Mouse (Mus musculus) neural tube, embryonic 11.5 days (tissue): ENCODE results near the gene Foxp1. TPM values are rescaled to one million over a fixed set of nuclear protein-coding genes. Genes with fewer than 3 reads are reported as not detected.

Source experiments
- ATAC-seq: fragments of 200-750 bp; cut with Nextera tagmentation; 2 replicates; pipeline ENCODE4 v1.8.0; 2017; ENCODE audit warnings: moderate number of reproducible peaks, mild to moderate bottlenecking, moderate TSS enrichment, moderate library complexity; ENCODE audit not compliant: insufficient read depth, low FRiP score, low TSS enrichment
- DNase-seq: peaks from one replicate; pipeline ENCODE4 v3.0.0-alpha.2; 2015; ENCODE audit warnings: low spot score
- H3K27ac ChIP-seq: fragments of 300-500 bp; sonication (generic); 2 replicates; pipeline ENCODE4 v1.5.1; 2014; ENCODE audit warnings: low read depth, mild to moderate bottlenecking, low read length
- H3K27me3 ChIP-seq: fragments of 300-500 bp; sonication (generic); 2 replicates; pipeline ENCODE4 v1.6.1; 2014; ENCODE audit warnings: mild to moderate bottlenecking, low read length, mixed read lengths; ENCODE audit not compliant: control insufficient read depth, insufficient read depth
- H3K36me3 ChIP-seq: fragments of 300-500 bp; sonication (generic); 2 replicates; pipeline ENCODE4 v1.6.1; 2014; ENCODE audit warnings: mild to moderate bottlenecking, low read length, moderate library complexity, mixed read lengths; ENCODE audit not compliant: control insufficient read depth, insufficient read depth
- H3K4me1 ChIP-seq: fragments of 300-500 bp; sonication (generic); 2 replicates; pipeline ENCODE4 v1.6.1; 2014; ENCODE audit warnings: low read length, mixed read lengths; ENCODE audit not compliant: control insufficient read depth, insufficient read depth
- H3K4me2 ChIP-seq: fragments of 300-500 bp; sonication (generic); 2 replicates; pipeline ENCODE4 v1.6.1; 2014; ENCODE audit warnings: low read depth, mild to moderate bottlenecking, moderate library complexity
- H3K4me3 ChIP-seq: fragments of 300-500 bp; sonication (generic); 2 replicates; pipeline ENCODE4 v1.5.1; 2014; ENCODE audit warnings: low read depth, low read length
- H3K9ac ChIP-seq: fragments of 300-500 bp; sonication (generic); 2 replicates; pipeline ENCODE4 v1.6.1; 2014; ENCODE audit warnings: mild to moderate bottlenecking, low read length
- H3K9me3 ChIP-seq: fragments of 300-500 bp; sonication (generic); 2 replicates; pipeline ENCODE4 v1.6.1; 2016; ENCODE audit warnings: low read length; ENCODE audit not compliant: control insufficient read depth
- WGBS: fragments of 180-500 bp; shearing (Covaris S2); extraction: QIAGEN DNeasy Blood & Tissue Kit; methylation state at CpG from one replicate; pipeline ENCODE4 v1.1.7; 2014; 5-methylcytosine and 5-hydroxymethylcytosine counted together
- polyA plus RNA-seq: library from polyadenylated mRNA; unstranded; fragments of >200 nt; fragmentation: Nextera tagmentation; extraction: Ambion mirVana; gene quantifications from 2 replicates; pipeline ENCODE4 v1.2.1, GENCODE M21; 2014

Foxp1 gene
- polyA plus RNA-seq, 1 experiment from 2014 or later, result 116 TPM

GRCm38 (mm10) chr6:99189967-99190366 lies 332.6 kb downstream of the Foxp1 start:
- H3K9ac ChIP-seq, result no peak overlapping the region
- no peaks in the 10 kb centered on the region for H3K36me3 ChIP-seq
- DNase-seq (no peak), ATAC-seq (peak; percentile 76)
- 47% methylated on average over 8 of the region's 8 CpGs for WGBS
- H3K4me3 ChIP-seq, result no peak overlapping the region
- H3K4me1 ChIP-seq, result peaks cover 7% of the 10 kb centered on the region; the same call in 1 of the 2 replicates
- no peaks in the 10 kb centered on the region for H3K27me3 ChIP-seq
- no peaks in the 10 kb centered on the region for H3K9me3 ChIP-seq
- H3K27ac ChIP-seq, result no peak overlapping the region
- H3K4me2 ChIP-seq, result no peak overlapping the region

- no peaks in the 10 kb centered on the region for H3K9me3 ChIP-seq
- no peaks in the 10 kb centered on the region for H3K27me3 ChIP-seq
- H3K36me3 ChIP-seq, result no peaks in the 10 kb centered on the region
- no peak overlapping the region for H3K4me3 ChIP-seq
- DNase-seq, result no peak
- H3K9ac ChIP-seq, result no peak overlapping the region
- no peak for ATAC-seq
- WGBS, result 61% methylated on average over 4 of the region's 4 CpGs
- H3K4me2 ChIP-seq, result no peak overlapping the region
- peaks cover 7% of the 10 kb centered on the region; the same call in 1 of the 2 replicates for H3K4me1 ChIP-seq
- no peak overlapping the region for H3K27ac ChIP-seq
Measured at GRCm38 (mm10) chr6:99188366-99189216, 333.9 kb downstream of the Foxp1 start.

DNA sequence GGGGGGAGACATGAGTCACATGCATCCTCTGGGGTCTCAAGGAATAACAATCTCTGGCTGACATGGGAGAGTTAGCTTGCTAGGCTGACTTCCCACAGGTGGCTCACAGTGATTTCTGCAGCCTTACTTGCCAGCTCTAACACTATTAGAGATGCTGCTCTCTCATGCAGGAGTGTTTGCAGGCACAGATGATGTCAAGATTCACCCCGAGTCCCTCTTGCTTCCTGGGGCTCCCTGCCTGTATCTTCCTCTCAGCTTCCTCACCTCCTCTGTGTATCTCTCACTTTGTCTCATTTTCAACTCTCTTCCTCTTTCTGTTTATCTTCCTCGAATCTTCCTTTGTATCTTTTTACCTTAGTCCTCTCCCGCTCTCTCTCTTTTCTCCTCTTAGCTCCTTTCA lies 334.6 kb downstream of the Foxp1 start:
- ATAC-seq (no peak), DNase-seq (no peak)
- H3K4me2 ChIP-seq, result no peak overlapping the region
- no peak overlapping the region for H3K9ac ChIP-seq
- no peaks in the 10 kb centered on the region for H3K27me3 ChIP-seq
- 76% methylated on average over 3 of the region's 3 CpGs for WGBS
- no peak overlapping the region for H3K27ac ChIP-seq
- peaks cover 7% of the 10 kb centered on the region; the same call in 1 of the 2 replicates for H3K4me1 ChIP-seq
- no peaks in the 10 kb centered on the region for H3K36me3 ChIP-seq
- H3K9me3 ChIP-seq, result no peaks in the 10 kb centered on the region
- H3K4me3 ChIP-seq, result no peak overlapping the region

DNA sequence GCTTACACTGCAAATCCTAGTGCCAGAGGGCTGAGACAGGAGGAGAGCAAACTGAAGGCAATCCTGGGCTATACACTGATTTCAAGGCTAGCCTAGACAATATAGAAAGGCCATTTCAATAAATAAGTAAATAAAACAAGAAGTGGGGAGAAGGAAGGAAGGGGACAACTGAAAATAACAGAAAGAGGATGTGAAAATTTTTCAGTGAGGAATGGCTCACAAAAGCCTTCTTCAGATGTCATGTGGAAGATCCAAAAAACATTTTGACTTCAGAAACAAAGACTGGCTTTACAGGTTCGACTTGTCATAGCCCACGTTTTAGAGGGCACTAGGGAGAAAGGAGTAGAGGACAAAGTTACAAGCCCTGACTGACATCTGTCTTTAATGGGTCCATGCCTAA lies 335.1 kb downstream of the Foxp1 start:
- Histone ChIP-seq H3K4me3 (no peak overlapping the region), H3K27me3 (no peaks in the 10 kb centered on the region), H3K4me2 (no peak overlapping the region), H3K27ac (no peak overlapping the region), H3K9me3 (no peaks in the 10 kb centered on the region), H3K9ac (no peak overlapping the region), H3K36me3 (no peaks in the 10 kb centered on the region), H3K4me1 (peaks cover 7% of the 10 kb centered on the region; the same call in 1 of the 2 replicates)
- ATAC-seq, result no peak
- WGBS, result 72% methylated on average over 2 of the region's 2 CpGs
- no peak for DNase-seq

DNA sequence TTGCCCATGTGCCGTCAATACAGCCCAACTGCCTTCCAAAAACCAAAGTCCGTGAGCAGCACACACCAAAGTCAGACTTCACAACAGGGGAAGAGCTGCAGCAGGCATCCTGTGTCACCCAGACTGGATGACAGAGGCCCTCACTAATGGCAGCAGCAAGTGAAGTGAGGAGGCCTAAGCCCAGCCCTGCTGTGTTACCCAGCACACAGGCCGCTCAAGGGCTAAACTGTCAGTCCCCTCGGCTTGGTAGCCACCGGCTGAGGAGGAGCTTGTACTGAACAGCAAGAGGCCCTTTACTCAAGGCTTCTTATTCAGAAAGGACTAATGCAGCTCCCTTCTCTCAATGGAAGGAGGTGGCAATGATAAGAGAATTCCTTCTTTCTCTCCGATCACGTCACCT lies 336.0 kb downstream of the Foxp1 start:
- Histone ChIP-seq H3K4me2 (no peak overlapping the region), H3K36me3 (no peaks in the 10 kb centered on the region), H3K9ac (no peak overlapping the region), H3K4me1 (peaks cover 7% of the 10 kb centered on the region; the same call in 1 of the 2 replicates), H3K27ac (no peak overlapping the region), H3K4me3 (no peak overlapping the region), H3K27me3 (no peaks in the 10 kb centered on the region), H3K9me3 (no peaks in the 10 kb centered on the region)
- ATAC-seq, result no peak
- DNase-seq, result no peak
- WGBS, result 63% methylated on average over 7 of the region's 7 CpGs

- no peak overlapping the region for H3K27ac ChIP-seq
- ATAC-seq (no peak), DNase-seq (no peak)
- WGBS, result 94% methylated on average over 2 of the region's 2 CpGs
- no peak overlapping the region for H3K4me3 ChIP-seq
- peaks cover 7% of the 10 kb centered on the region; the same call in 1 of the 2 replicates for H3K4me1 ChIP-seq
- no peak overlapping the region for H3K9ac ChIP-seq
- H3K4me2 ChIP-seq, result no peak overlapping the region
- H3K27me3 ChIP-seq, result no peaks in the 10 kb centered on the region
- H3K36me3 ChIP-seq, result no peaks in the 10 kb centered on the region
- no peaks in the 10 kb centered on the region for H3K9me3 ChIP-seq
Measured at GRCm38 (mm10) chr6:99185797-99186196, 336.7 kb downstream of the Foxp1 start.

DNA sequence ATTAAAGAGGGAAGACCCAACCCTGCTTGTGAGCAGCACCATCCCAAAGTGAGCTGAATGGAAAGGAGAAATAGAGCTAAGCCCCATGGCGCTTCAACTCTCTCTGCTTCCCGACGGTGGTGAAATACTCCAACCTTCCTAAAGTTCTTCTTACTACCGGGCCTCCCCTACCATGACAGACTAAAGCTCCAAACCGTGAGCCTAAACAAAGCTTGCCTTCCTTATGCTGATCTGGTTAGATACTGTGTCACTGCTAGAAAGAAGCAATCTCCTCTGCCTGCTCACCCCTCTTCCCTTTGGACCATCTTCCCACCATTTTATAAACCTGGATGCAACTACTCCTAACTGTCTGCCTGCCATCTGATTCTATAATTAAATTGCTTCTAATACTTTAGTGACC lies 338.5 kb downstream of the Foxp1 start:
- 0 out of 2 replicates have a peak, but pooled peaks cover 3% of the 10 kb centered on the region for H3K4me1 ChIP-seq
- WGBS, result 97% methylated on average over 5 of the region's 5 CpGs
- ATAC-seq, result no peak

DNA sequence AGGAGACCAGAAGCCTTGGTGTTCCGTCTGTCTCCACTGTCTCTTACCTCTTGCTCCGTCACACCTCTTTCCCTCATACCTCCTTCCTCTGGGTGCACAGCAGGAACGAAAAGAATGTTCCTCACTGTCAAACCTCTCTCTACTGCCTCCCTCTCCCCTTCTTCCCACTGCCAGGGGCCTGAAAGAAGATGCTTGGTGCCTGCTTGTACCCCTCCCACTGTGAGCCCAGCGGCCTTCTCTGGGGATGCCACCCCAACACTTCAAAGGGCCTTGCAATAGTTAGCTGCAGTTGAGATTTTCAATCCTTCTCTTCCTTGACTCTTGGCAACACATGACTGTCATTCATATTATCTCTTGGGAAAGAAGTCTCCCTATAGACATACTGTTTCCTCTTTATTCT lies 339.7 kb downstream of the Foxp1 start:
- no peak overlapping the region for H3K27ac ChIP-seq
- no peaks in the 10 kb centered on the region for H3K9me3 ChIP-seq
- H3K27me3 ChIP-seq, result no peaks in the 10 kb centered on the region
- 86% methylated on average over 4 of the region's 4 CpGs for WGBS
- H3K9ac ChIP-seq, result no peak overlapping the region
- no peak for ATAC-seq
- H3K4me2 ChIP-seq, result no peak overlapping the region
- no peak overlapping the region for H3K4me3 ChIP-seq
- no peaks in the 10 kb centered on the region for H3K4me1 ChIP-seq
- DNase-seq, result no peak
- H3K36me3 ChIP-seq, result no peaks in the 10 kb centered on the region

More for the DNA sequence above, 338.5 kb downstream of the Foxp1 start:
- no peak overlapping the region for H3K4me2 ChIP-seq
- H3K27ac ChIP-seq, result no peak overlapping the region
- H3K9me3 ChIP-seq, result no peaks in the 10 kb centered on the region
- H3K9ac ChIP-seq, result no peak overlapping the region
- H3K4me3 ChIP-seq, result no peak overlapping the region
- DNase-seq, result no peak
- no peaks in the 10 kb centered on the region for H3K27me3 ChIP-seq
- H3K36me3 ChIP-seq, result no peaks in the 10 kb centered on the region

DNA sequence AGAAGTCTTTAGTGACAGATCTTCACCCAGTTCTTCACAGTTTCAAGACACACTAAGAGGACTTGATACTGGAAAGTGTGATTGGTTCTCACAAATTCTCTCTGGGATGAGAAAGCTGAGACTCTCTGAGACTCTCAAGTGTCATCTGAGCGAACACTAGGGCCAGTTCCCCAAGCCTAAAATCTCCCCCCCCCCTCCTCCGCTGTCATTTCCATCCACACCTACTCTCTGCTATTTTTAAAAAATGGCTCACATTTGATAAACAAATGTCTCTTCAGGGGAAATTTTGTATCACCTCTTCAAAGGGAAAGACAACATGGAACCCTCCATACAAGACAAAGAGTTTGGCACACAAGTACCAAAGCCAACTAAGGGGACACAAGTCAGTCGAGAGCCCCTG lies 346.3 kb downstream of the Foxp1 start:
- Histone ChIP-seq H3K27me3 (no peaks in the 10 kb centered on the region), H3K9me3 (no peaks in the 10 kb centered on the region), H3K27ac (no peak overlapping the region), H3K9ac (no peak overlapping the region), H3K4me3 (no peak overlapping the region), H3K36me3 (no peaks in the 10 kb centered on the region), H3K4me2 (no peak overlapping the region), H3K4me1 (no peaks in the 10 kb centered on the region)
- DNase-seq (no peak), ATAC-seq (no peak)
- WGBS, result 94% methylated on average over 3 of the region's 3 CpGs
